Mouse (Mus musculus) heart, postnatal 14 days (tissue): ENCODE results near the gene Cln5. TPM values are rescaled to one million over a fixed set of nuclear protein-coding genes. Genes with fewer than 3 reads are reported as not detected.

ENCODE experiments used
- DNase-seq, 2 experiments: peaks; one replicate each; pipeline ENCODE4 v3.0.0; 2021 to 2022
- intact Hi-C: fragments of 180-260 bp; cut with DNase I; formaldehyde crosslinking; loops from one replicate; pipeline ENCODE4 v1.15.1; 2025
- total RNA-seq, 2 experiments: library from RNA; stranded (reverse); gene quantifications; 2 replicates each; pipeline ENCODE4 v1.2.3; 2021

Gene Cln5
- total RNA-seq, 2 experiments from 2014 or later, result 16.4 to 17.9 TPM

DNA sequence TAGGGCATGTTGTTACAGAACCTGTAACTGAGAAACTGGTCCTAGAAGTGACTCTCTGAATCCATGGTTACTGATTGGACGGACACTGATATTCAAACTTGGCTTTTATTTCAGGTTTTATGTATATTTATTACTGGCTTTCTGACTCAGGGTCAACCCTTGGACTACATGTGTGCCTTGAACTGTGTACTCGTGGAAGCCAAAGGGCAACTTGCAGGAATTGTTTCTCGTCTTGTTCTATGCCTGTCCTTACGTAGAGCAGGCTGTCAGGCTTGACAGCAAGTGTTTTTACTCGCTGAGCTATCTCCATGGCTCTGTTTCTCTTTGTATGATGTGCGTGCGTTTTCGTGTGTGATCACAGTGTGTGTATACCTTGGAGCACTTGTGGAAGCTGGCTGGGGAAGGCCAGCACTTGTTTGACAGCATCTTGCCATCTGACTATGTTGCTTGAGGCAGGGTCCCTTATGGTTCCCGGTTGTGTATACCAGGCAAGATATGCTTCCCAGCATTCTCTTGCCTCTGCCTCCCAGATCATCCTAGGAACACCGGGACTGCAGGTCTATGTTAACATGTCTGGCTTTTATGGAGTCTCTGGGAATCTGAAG, 32.8 kb downstream of the Cln5 start:
- intact Hi-C loops, result no loop called here
- no peak for DNase-seq

DNA sequence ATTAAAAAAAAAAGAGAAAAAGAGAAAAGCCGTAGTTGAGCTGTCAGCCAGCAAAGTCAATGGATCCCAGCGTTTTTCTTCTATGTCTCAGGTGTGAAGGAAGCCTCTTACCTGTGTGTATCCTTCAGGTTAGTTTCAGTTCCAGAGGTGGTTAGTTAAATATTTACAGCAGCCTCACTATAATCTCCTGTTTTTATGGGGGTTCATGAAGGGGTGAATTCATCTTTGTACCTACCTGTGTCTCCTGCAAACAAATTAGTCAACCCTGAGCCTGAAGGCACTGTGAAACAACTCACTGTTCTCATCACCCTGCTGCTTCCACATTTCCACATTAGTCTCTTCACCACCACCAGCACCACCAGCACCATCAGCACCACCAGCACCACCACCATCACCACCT, 36.3 kb downstream of the Cln5 start:
- intact Hi-C loops, result no loop called here
- no peak for DNase-seq

DNA sequence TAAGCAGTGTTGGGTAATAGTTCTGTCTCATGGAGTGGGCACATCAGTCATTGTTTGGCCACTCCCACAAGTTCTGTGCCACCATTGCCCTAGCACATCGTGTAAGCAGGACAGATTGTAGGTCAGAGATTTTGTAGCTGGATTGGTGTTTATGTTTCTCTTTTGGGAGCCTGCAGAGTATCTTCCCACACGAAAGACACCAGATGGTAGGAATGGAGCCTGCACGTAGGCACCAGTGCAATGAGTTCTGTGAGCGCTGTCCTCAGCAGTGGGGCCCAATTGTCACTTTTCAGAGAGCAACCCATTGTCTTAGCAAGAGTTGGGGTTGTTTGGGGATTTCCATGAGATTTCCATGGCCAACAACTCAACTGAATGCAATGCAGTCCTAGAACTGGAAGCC, 40.0 kb downstream of the Cln5 start:
- DNase-seq, result no peak
- intact Hi-C loops, result no loop called here

DNA sequence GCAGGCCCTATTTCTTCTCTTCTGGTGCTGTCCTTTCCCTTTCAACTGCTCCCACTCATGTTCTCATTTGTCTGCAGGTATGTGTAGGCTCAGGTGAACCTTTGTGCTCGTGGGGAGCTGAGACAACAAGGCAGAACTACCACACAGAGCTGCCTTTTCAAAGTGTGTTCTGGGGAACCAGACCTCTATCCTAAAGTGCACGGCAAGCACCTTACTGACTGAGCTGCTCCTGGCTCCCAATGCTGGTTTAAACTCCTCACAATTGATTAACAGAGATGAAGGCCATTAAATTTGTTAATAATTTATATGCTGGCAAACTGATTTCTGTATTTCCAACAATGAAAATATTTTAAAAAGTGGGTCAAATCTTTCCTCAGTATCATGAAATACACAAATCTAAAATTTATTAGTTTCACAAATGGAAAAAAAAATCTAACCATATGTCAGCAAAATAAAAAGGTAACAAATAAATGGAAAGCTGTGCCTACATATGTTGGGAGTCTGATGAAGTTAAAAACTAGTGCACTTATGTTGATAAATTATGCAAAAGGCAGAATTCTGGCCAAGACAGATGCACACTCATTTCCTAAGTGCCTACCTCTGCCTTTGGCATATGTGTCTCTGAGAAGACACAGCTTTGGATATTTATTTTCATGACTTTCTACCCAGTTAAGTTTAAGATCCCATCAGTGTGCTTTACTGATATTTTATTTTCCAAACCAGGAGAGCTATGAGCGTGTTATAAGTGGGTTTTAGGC, 42.8 kb downstream of the Cln5 start:
- intact Hi-C loops, result no loop called here
- no peak for DNase-seq

DNA sequence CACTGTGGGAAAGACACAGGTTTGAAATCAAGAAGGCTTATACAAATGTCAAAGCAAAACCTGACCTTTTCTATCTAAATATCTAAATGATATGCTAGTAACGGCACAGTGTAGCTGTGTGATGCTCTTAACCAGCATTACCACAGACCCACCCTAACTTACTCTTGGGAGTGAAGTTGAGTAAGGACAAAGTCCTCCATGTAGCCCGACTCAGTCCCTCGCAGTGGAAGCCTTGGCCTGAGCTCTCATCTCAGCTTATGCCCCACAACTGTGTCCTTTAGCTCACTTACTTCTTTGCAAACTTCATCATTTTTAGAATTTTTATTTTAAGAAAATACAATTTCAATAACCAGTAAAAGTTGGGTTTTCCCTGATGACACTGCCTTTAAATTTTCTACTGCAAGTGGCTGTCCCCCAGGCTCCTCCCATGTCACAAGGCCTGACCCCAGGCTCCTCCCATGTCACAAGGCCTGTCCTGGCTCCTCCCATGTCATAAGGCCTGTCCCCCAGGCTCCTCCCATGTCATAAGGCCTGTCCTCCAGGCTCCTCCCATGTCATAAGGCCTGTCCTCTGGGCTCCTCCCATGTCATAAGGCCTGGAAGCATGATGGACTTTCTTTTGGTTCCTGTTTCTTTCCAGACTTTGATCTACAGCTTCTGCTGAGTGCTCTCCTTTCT, 45.1 kb downstream of the Cln5 start:
- no peak for DNase-seq
- intact Hi-C loops, result no loop called here

DNA sequence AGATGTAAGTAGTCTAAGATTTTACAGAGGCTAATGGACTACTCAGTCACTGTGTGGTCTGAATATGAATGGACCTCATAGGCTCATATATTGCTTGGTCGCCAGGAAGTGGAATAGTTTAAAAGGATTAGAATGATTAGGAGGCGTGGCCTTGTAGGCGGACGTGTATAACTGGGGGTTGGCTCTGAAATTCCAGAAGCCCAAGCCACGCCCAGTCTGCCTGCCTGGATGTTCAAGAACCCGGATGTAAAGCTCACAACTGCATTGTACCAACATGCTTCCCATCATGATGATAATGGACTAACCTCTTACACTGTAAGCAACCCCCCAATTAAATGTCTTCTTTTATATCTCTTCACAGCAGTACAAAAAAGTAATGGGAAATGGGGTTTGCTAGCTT, 55.7 kb downstream of the Cln5 start:
- intact Hi-C loops, result no loop called here
- no peak for DNase-seq

Other genes with a start within 250 kb of the Cln5 start
- gene Kctd12, start 87.6 kb upstream of the Cln5 start, total RNA-seq, result 10 to 100 TPM; 29.7 to 29.8 TPM
- gene Acod1, start 23.2 kb upstream of the Cln5 start, total RNA-seq, result under 1 TPM in 1 of 2 experiments, not detected in 1; 0.10 TPM
- gene Fbxl3, start 29.4 kb downstream of the Cln5 start, total RNA-seq, result 10 to 100 TPM; 53.9 to 60.1 TPM